26 mouse cellular contexts compared by ENCODE assay signal in genomic region chr14:120967072-120967471, GRCm38 (mm10). TPM values are rescaled to one million over a fixed set of nuclear protein-coding genes. Genes with fewer than 3 reads are reported as not detected.
A peak's percentile ranks its signal among the peaks of the same experiment; 100 is the strongest.
DNase-seq lines count a peak whose midpoint lies in the region; ATAC-seq lines count a peak whose summit lies in the region.
"Had no signal": no experiment of that assay in that cellular context is flagged by ENCODE, and none has a peak within 500 bp of the region (broad histone marks: within the 10 kb centered on the region; RNA-seq: fewer than 3 reads in every experiment).

No protein-coding gene starts in this region.

- H3K27me3 ChIP-seq in midbrain, embryonic 10.5 days (ENCODE audit: low read depth, poor library complexity, severe bottlenecking), result no peaks in the 10 kb centered on the region
- H3K27me3 ChIP-seq: forebrain, embryonic 15.5 days; heart, embryonic 13.5 days; hindbrain, embryonic 15.5 days; liver, embryonic 12.5 days; neural tube, embryonic 13.5 days had no signal

- H3K4me3 ChIP-seq in midbrain, embryonic 10.5 days, result no peak overlapping the region
- H3K4me3 ChIP-seq: embryonic facial prominence, embryonic 10.5 days; forebrain, embryonic 15.5 days; heart, embryonic 13.5 days; hindbrain, embryonic 15.5 days; limb, embryonic 12.5 days; liver, embryonic 12.5 days; megakaryocyte, embryonic 14.5 days; myocyte; neural tube, embryonic 13.5 days had no signal

- no peaks in the 10 kb centered on the region for H3K36me3 ChIP-seq in midbrain, embryonic 10.5 days
- H3K36me3 ChIP-seq: embryonic facial prominence, embryonic 10.5 days; forebrain, embryonic 15.5 days; heart, embryonic 13.5 days; hindbrain, embryonic 15.5 days; limb, embryonic 12.5 days; liver, embryonic 12.5 days; neural tube, embryonic 13.5 days had no signal

- H3K9me3 ChIP-seq in midbrain, embryonic 10.5 days (replicated peaks), result no peaks in the 10 kb centered on the region
- H3K9me3 ChIP-seq: embryonic facial prominence, embryonic 10.5 days; forebrain, embryonic 15.5 days; hindbrain, embryonic 15.5 days; liver, embryonic 12.5 days; neural tube, embryonic 13.5 days had no signal

- no peak overlapping the region for H3K27ac ChIP-seq in midbrain, embryonic 10.5 days (replicated peaks)
- H3K27ac ChIP-seq: embryonic facial prominence, embryonic 10.5 days; forebrain, embryonic 15.5 days; heart, embryonic 13.5 days; hindbrain, embryonic 15.5 days; limb, embryonic 12.5 days; liver, embryonic 12.5 days; neural tube, embryonic 13.5 days had no signal

- intact Hi-C loops in left cerebral cortex, postnatal 10 days (cut with DNase I), result no loop called here

- ATAC-seq in megakaryocyte-erythroid progenitor cell, adult 5-6 weeks (replicated peaks; ENCODE audit: low FRiP score, low TSS enrichment, poor library complexity, severe bottlenecking), result 0 out of 2 replicates have a peak, but pooled peaks have one; percentile 18
- ATAC-seq: forebrain, embryonic 15.5 days; liver, embryonic 12.5 days; midbrain, embryonic 16.5 days had no signal

- DNase-seq in A20 (ENCODE audit: low read depth, low spot score), result peak; percentile 84
- DNase-seq in ZHBTc4 (ENCODE audit: low read depth, low spot score), result peak; percentile 19
- DNase-seq in thymus, postnatal 14 days, result peak; percentile 38
- no peak for DNase-seq in left cerebral cortex, postnatal 10 days (ENCODE audit: extremely low spot score in 1 of 2, low spot score in 2 of 2)
- no peak for DNase-seq in heart, adult 18-20 months
- no peak for DNase-seq in midbrain, embryonic 10.5 days (ENCODE audit: low spot score)
- DNase-seq: adrenal gland, postnatal 36 days; cerebellum, adult 9-10 months; gastrocnemius, postnatal 10 days; heart, adult 11 months; kidney, adult 8-10 months; kidney, postnatal 14 days; lung, adult 2 months; lung, postnatal 14 days; right cerebral cortex, postnatal 4 days had no signal

- WGBS in midbrain, embryonic 10.5 days, result 94% methylated on average over 6 of the region's 6 CpGs

- no peaks in the 10 kb centered on the region for H3K4me1 ChIP-seq in midbrain, embryonic 10.5 days
- H3K4me1 ChIP-seq: forebrain, embryonic 15.5 days; heart, embryonic 13.5 days; hindbrain, embryonic 15.5 days; liver, embryonic 12.5 days; megakaryocyte, embryonic 14.5 days; neural tube, embryonic 13.5 days had no signal

RNA-seq across cellular contexts. Expression of gene Ipo5, which starts 56.0 kb away (rescaled TPM):
- 130 and 153 TPM in 2 replicates for total RNA-seq in megakaryocyte-erythroid progenitor cell, adult 5-6 weeks (2014; fragmentation: Nextera tagmentation)
- total RNA-seq in megakaryocyte-erythroid progenitor cell, adult 5-6 weeks (2017), result 224 and 242 TPM in 2 replicates
- total RNA-seq in left cerebral cortex, postnatal 10 days (2021), result 100 to 1,000 TPM; 131 to 137 TPM
- total RNA-seq in heart, adult 18-20 months (2021), result 100 to 1,000 TPM; 114 to 118 TPM
- 147 and 158 TPM in 2 replicates for polyA plus RNA-seq in midbrain, embryonic 10.5 days (2016; fragmentation: Nextera tagmentation; extraction: Ambion mirVana)

Comparison
In these comparisons a context has a peak if more than half of its experiments do, and no peak if none do; other contexts are left out.
1. DNase-seq: peak in A20 (single experiment), ZHBTc4 (single experiment) and thymus, postnatal 14 days (single experiment); none in left cerebral cortex, postnatal 10 days (0 of 2), heart, adult 18-20 months (0 of 2) and midbrain, embryonic 10.5 days (single experiment).